Mouse (Mus musculus) C2C12 (cell line): ENCODE measurements at regions not wholly inside any gene's neighbourhood (a gene's known extent, or its start where the extent isn't known, plus 50 kb on each side); places are given as distances from the start of the nearest gene placed in this dataset.

Experiments
- CTCF ChIP-seq: IDR thresholded peaks from one replicate; pipeline ENCODE4 v1.5.1; 2011; ENCODE audit not compliant: control insufficient read depth, insufficient read depth, insufficient read length
- MAX ChIP-seq: IDR thresholded peaks from one replicate; pipeline ENCODE4 v1.6.1; 2011; ENCODE audit warnings: mild to moderate bottlenecking, control low read depth
- USF1 ChIP-seq: IDR thresholded peaks from one replicate; pipeline ENCODE4 v1.6.1; 2011; ENCODE audit warnings: low read depth, mild to moderate bottlenecking, control low read depth, moderate library complexity

- TF ChIP-seq CTCF = no peak
- no peak for TF ChIP-seq USF1
- no peak for TF ChIP-seq MAX
These were observed 475.7 kb downstream of the Tmem135 start for GRCm38 (mm10) chr7:88928245-88928795.
